Mouse (Mus musculus): Measurements from ENCODE around the gene Flg2. TPM values are rescaled to one million over a fixed set of nuclear protein-coding genes. Genes with fewer than 3 reads are reported as not detected.

Gene Flg2
- not detected in 2 replicates for polyA plus RNA-seq (2015; fragmentation: Nextera tagmentation; extraction: Ambion mirVana)

GRCm38 (mm10) chr3:93196978-93197377 lies at the start of gene Flg2:
Gene Flg2 (plus strand): TSS chr3:93197278.
- no peak within 1 kb of the TSS for H3K27ac ChIP-seq
- H3K27me3 ChIP-seq (replicated peaks): no peaks in the 10 kb centered on the region
- no peaks in the 10 kb centered on the region for H3K4me1 ChIP-seq (replicated peaks)
- 81% methylated on average over 3 of the region's 3 CpGs for WGBS
- no peaks in the 10 kb centered on the region for H3K36me3 ChIP-seq
- no peak within 1 kb of the TSS for H3K4me3 ChIP-seq (replicated peaks)
- ATAC-seq: no peak
- H3K9ac ChIP-seq: no peak within 1 kb of the TSS
- no peaks in the 10 kb centered on the region for H3K9me3 ChIP-seq
- H3K4me2 ChIP-seq (replicated peaks): no peak within 1 kb of the TSS

- WGBS: 52% methylated on average over 6 of the region's 6 CpGs
- no peaks in the 10 kb centered on the region for H3K4me1 ChIP-seq (replicated peaks)
These were observed 34.6 kb upstream of the Flg2 start for GRCm38 (mm10) chr3:93162502-93162901.

GRCm38 (mm10) chr3:93162996-93163592 lies 34.0 kb upstream of the Flg2 start:
- WGBS: 59% methylated on average over 1 of the region's 1 CpGs

More at GRCm38 (mm10) chr3:93162502-93162901, 34.6 kb upstream of the Flg2 start:
- Histone ChIP-seq H3K27ac (no peak overlapping the region), H3K27me3 (replicated peaks) (no peaks in the 10 kb centered on the region), H3K4me2 (replicated peaks) (no peak overlapping the region), H3K9ac (no peak overlapping the region), H3K4me3 (replicated peaks) (no peak overlapping the region), H3K9me3 (no peaks in the 10 kb centered on the region), H3K36me3 (no peaks in the 10 kb centered on the region)
- no peak for ATAC-seq

GRCm38 (mm10) chr3:93180856-93181255 lies 16.2 kb upstream of the Flg2 start:
- Histone ChIP-seq H3K9ac (no peak overlapping the region), H3K27me3 (replicated peaks) (no peaks in the 10 kb centered on the region), H3K4me1 (replicated peaks) (no peaks in the 10 kb centered on the region), H3K36me3 (no peaks in the 10 kb centered on the region), H3K9me3 (no peaks in the 10 kb centered on the region), H3K27ac (no peak overlapping the region), H3K4me3 (replicated peaks) (no peak overlapping the region), H3K4me2 (replicated peaks) (no peak overlapping the region)
- 86% methylated on average over 4 of the region's 4 CpGs for WGBS
- ATAC-seq: no peak

More at GRCm38 (mm10) chr3:93162996-93163592, 34.0 kb upstream of the Flg2 start:
- Histone ChIP-seq H3K27ac (no peak overlapping the region), H3K9me3 (no peaks in the 10 kb centered on the region), H3K9ac (no peak overlapping the region), H3K4me1 (replicated peaks) (no peaks in the 10 kb centered on the region), H3K36me3 (no peaks in the 10 kb centered on the region), H3K4me2 (replicated peaks) (no peak overlapping the region), H3K27me3 (replicated peaks) (no peaks in the 10 kb centered on the region), H3K4me3 (replicated peaks) (no peak overlapping the region)
- no peak for ATAC-seq

- Histone ChIP-seq H3K27ac (no peak overlapping the region), H3K4me1 (replicated peaks) (no peaks in the 10 kb centered on the region), H3K27me3 (replicated peaks) (no peaks in the 10 kb centered on the region), H3K4me2 (replicated peaks) (no peak overlapping the region), H3K4me3 (replicated peaks) (no peak overlapping the region), H3K36me3 (no peaks in the 10 kb centered on the region), H3K9ac (no peak overlapping the region), H3K9me3 (no peaks in the 10 kb centered on the region)
- WGBS: 88% methylated on average over 2 of the region's 2 CpGs
- ATAC-seq: no peak
These were observed 4.9 kb downstream of the Flg2 start for GRCm38 (mm10) chr3:93201955-93202354.

GRCm38 (mm10) chr3:93202499-93202898 lies 5.4 kb downstream of the Flg2 start:
- Histone ChIP-seq H3K4me1 (replicated peaks) (no peaks in the 10 kb centered on the region), H3K9me3 (no peaks in the 10 kb centered on the region), H3K27ac (no peak overlapping the region), H3K27me3 (replicated peaks) (no peaks in the 10 kb centered on the region), H3K4me3 (replicated peaks) (no peak overlapping the region), H3K9ac (no peak overlapping the region), H3K4me2 (replicated peaks) (no peak overlapping the region), H3K36me3 (no peaks in the 10 kb centered on the region)
- 91% methylated on average over 4 of the region's 4 CpGs for WGBS
- ATAC-seq: no peak

Other genes starting within 250 kb of the Flg2 start
- gene Lce3d, start 239.9 kb upstream of the Flg2 start, polyA plus RNA-seq (2015; fragmentation: Nextera tagmentation; extraction: Ambion mirVana): not detected in 2 replicates
- not detected in 2 replicates for gene Lce3e, start 230.2 kb upstream of the Flg2 start, polyA plus RNA-seq (2015; fragmentation: Nextera tagmentation; extraction: Ambion mirVana)
- gene Lce3f, start 205.1 kb upstream of the Flg2 start, polyA plus RNA-seq (2015; fragmentation: Nextera tagmentation; extraction: Ambion mirVana): not detected in 2 replicates
- not detected in 2 replicates for gene Crct1, start 181.6 kb upstream of the Flg2 start, polyA plus RNA-seq (2015; fragmentation: Nextera tagmentation; extraction: Ambion mirVana)
- gene Lce1m, start 178.2 kb upstream of the Flg2 start, polyA plus RNA-seq (2015; fragmentation: Nextera tagmentation; extraction: Ambion mirVana): not detected in 2 replicates
- not detected in 2 replicates for gene Gm4858, start 128.5 kb upstream of the Flg2 start, polyA plus RNA-seq (2015; fragmentation: Nextera tagmentation; extraction: Ambion mirVana)
- gene Crnn, start 52.5 kb upstream of the Flg2 start, polyA plus RNA-seq (2015; fragmentation: Nextera tagmentation; extraction: Ambion mirVana): not detected in 2 replicates
- gene Flg, start 76.2 kb downstream of the Flg2 start, polyA plus RNA-seq (2015; fragmentation: Nextera tagmentation; extraction: Ambion mirVana): not detected in 2 replicates
- gene Hrnr, start 122.5 kb downstream of the Flg2 start, polyA plus RNA-seq (2015; fragmentation: Nextera tagmentation; extraction: Ambion mirVana): not detected in 2 replicates
- gene Rptn, start 196.4 kb downstream of the Flg2 start, polyA plus RNA-seq (2015; fragmentation: Nextera tagmentation; extraction: Ambion mirVana): not detected in 2 replicates
- gene Tchh, start 245.1 kb downstream of the Flg2 start, polyA plus RNA-seq (2015; fragmentation: Nextera tagmentation; extraction: Ambion mirVana): 1.3 and 1.4 TPM in 2 replicates